Mouse (Mus musculus) layer of hippocampus, postnatal 10 days (tissue): ENCODE data around the gene Anapc10. TPM values are rescaled to one million over a fixed set of nuclear protein-coding genes. Genes with fewer than 3 reads are reported as not detected.
"Not testable (repeated sequence)": the region's sequence is repeated elsewhere in the genome, so short reads cannot be mapped to it uniquely, and the experiment has no call there.

ENCODE experiments used
- DNase-seq, 2 experiments: peaks; one replicate each; pipeline ENCODE4 v3.0.0; 2021; ENCODE audit warnings: low spot score in 2 of 2
- long read RNA-seq: library from polyadenylated mRNA; stranded (forward); transcript quantifications from one replicate; pipeline ENCODE4 v2.0.0, GENCODE M21; 2023
- total RNA-seq, 2 experiments: library from RNA; stranded (reverse); gene quantifications; 2 replicates each; pipeline ENCODE4 v1.2.3; 2021

The Anapc10 gene
- total RNA-seq = 10 to 100 TPM in 1 of 2 experiments, 1 to 10 TPM in 1; 8.2 to 12.6 TPM
- long read RNA-seq, full-length matches to known transcripts = 3 of 33 reads
- long read RNA-seq, partial matches to known transcripts = 9 of 33 reads
- long read RNA-seq, other reads (novel, unspliced or antisense) = 21 of 33 reads

GRCm38 (mm10) chr8:79711064-79711961 is at the start of gene Anapc10, which contains the start of gene Abce1:
Gene Anapc10 (plus strand): TSS chr8:79711820.
Gene Abce1 (minus strand): TSS chr8:79711740.
- peak; percentile 99 for DNase-seq

GRCm38 (mm10) chr8:79676461-79676860 is 35.2 kb upstream of the Anapc10 start:
- DNase-seq = no peak

DNA sequence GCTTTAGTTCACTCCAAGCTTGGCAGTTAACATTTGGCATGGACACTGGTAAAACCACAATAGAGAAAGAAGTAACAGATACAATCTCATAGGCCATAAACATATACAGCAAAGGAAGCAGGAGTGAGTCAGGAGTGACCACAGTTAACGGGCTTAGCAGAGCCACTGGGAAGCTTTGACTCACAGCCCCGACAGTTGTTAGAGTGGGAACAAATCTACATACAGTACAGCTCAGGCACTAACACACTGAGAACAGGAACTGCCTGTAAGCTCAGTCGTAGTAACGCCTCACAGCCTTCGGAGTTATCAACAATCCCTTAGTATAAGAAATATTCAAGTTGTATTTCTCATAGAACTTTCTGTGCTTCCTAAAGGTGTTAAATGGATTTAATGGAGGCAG is 32.6 kb upstream of the Anapc10 start:
- no peak for DNase-seq

DNA sequence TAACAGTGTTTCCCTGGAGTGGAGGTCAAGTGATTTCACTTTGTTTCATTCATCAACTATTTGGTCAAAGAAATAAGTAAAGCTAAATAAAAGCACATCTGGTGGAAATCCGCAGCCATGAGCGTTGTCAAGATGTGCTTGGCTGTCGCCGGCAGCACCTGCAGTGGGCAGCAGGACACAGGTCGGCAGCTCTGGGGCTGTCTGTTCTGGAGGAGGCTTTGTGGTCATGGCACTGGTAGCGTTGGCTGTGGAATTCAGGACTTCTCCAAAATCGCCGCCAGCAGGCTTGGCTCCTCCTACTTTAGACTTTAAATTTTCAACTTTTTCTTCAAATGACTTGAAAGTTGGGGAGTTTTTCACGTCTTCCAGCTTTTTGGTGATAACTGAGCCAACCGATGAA is 31.5 kb upstream of the Anapc10 start:
- DNase-seq = not testable (repeated sequence)

- peak in 1 of 2 experiments; percentile 16 for DNase-seq
Observed at GRCm38 (mm10) chr8:79680555-79680954, 31.1 kb upstream of the Anapc10 start.

GRCm38 (mm10) chr8:79680965-79681364 is 30.7 kb upstream of the Anapc10 start:
- no peak for DNase-seq

DNA sequence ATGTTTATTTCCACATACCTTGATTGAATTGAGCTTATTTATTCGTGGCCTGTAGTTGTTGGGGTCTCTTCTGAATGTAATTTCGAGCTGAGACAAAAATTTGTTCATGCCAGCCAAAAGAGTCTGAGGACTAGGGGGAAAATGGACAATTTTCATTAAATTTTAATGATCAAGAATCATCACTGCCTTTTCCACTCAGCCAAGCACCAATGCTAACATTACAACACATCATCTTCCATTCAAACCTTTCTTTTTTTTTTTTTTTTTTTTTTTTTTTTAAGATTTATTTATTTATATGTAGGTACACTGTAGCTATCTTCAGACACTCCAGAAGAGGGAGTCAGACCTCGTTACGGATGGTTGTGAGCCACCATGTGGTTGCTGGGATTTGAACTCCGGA is 25.7 kb upstream of the Anapc10 start:
- not testable (repeated sequence) for DNase-seq

DNA sequence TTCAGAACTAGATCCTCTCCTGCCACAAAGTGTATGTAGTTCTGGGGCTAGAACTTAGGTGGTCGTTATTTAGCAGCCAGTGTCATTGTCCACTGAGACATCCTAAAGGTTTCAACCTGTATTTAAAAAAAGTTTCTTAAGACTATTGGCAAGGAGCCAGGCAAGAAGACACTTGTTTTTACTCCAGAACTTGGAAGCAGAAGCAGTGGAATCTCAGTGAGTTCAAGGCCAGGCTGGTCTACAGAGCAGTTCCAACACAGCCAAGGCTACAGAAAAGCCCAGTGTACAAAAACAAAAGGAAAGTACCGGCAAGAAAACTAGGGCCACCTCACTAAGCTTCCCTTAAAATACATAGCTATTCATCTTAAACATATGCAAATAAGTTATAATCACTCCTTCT is 19.1 kb upstream of the Anapc10 start:
- no peak for DNase-seq

GRCm38 (mm10) chr8:79706687-79707086 is 4.9 kb upstream of the Anapc10 start:
- DNase-seq = no peak

DNA sequence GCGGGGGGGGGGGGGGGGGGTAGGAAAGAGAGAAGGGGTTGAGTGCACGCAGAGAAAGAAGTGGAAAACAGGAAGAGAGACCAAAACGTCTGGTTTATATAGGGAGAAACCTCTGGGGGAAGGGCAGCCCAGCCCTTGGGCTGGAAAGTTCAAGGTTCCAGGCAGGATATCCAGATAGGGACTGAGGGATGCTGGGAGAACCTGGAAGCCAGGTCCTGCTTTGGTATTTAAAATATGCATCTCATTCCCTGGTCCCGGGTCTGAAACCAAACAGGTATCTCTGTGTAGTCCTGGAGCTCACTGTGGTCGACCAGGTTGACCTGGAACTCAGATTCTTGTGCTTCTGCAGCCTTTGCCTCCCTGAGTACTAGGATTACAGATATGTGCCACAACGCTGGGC is 1.1 kb downstream of the Anapc10 start:
- DNase-seq = no peak

- no peak for DNase-seq
Observed at GRCm38 (mm10) chr8:79721537-79721936, 9.9 kb downstream of the Anapc10 start.

GRCm38 (mm10) chr8:79723308-79723707 is 11.7 kb downstream of the Anapc10 start:
- no peak for DNase-seq

DNA sequence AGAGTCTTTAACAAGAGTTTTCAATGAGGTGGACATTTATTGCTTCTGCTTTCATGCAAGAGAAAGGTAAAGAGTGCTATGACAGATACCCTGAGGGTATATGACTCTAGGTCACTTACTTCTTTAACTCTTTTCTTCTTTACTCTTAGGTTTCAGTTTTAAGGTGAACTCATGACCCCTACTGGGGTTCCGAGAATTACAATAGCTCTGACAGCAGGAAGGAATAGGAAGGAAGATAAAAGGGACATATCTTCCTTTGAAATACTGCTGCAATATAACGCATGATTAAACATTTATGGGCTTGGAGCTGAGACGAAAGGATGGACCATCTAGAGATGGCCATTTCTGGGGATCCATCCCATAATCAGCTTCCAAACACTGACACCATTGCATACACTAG is 13.0 kb downstream of the Anapc10 start:
- DNase-seq = no peak

DNA sequence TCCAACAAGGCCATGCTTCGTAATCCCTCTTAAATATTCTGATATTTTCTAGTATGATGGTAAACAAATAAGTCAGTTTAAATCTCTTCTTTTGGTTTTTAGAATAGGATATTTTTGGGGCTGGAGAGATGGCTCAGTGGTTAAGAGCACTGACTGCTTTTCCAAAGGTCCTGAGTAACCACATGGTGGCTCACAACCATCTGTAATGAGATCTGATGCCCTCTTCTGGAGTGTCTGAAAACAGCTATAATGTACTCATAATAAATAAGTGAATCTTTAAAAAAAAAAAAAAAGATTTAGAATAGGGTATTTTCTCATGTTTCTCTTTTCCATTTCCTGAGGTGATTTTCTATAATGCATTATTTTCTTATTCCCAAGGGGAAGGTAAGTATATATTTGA is 16.3 kb downstream of the Anapc10 start:
- DNase-seq = no peak

DNA sequence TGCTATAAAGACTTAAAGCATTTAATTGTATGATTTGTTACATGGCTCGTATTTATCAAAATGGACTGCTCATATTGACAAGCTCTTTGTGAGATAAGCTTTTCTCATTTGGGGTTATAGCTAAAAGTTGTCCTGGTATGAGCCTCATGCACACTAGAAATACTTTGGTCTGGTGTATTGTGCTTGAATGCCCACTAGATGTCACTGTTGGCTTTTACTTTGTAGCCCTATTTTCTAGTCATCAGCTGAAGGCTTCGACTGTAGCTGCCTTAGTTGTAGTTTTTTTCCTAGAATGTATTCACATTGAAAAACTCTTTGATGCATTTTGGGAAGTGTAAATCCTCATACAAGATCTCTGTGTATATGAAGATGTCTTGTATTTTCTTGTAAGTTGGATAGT is 22.7 kb downstream of the Anapc10 start:
- DNase-seq = peak; percentile 35 to 39

DNA sequence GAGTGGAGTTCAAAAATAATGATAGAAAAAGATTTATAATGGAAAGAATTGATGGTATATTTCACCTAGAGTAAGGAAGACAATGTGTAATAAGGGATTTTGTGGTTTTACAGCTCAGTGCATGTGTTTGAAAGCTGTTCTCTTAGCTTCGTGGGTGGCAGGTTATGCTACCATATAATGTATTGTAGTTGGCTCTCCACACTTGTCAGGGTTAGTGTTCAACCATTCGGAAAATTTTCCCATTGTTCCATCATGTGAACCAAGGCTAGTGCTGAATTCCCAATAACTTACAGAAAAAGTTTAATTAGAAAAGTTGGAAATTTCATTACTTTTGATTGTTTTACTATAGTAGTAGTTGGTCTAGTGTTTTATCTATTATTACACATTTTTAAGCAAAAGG is 36.6 kb downstream of the Anapc10 start:
- DNase-seq = no peak

DNA sequence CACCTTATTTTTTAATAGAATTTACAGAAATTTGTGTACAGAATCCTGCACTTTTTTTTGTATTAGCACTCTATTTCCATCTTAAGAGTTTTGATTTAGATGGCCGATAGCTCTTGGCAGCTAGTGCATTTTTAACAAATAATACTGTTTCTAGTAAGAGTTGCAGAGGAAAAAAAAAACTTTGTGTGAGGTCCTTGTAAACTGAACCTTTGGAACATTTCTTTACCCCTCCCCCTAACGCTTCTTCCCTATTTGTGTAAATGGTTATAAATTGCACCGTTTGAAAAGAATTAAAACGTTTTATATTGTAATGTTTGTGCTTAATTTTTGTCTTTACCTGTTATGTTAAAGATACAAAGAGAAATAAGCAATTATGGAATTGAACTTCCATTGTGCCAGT is 37.0 kb downstream of the Anapc10 start:
- no peak for DNase-seq

DNA sequence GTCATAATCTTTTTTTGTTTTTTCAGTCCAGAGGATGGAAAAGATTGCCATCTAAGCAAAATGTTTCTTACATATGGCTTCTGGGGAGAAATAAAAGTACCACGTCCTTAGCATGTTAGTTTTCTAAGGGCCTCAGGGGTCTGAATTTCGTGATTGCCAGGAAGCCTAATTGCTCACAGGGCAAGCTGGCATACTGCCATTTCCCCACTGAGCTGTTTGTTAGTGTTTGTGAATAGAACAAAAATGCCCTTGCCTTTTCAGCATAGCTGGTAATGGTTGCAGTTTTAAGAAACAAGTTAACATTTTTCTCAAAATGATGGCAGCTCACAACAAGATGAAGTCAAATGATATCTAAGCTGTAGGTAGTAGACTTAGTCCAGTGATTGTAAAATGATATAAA is 38.7 kb downstream of the Anapc10 start:
- DNase-seq = peak; percentile 20 to 43

GRCm38 (mm10) chr8:79794873-79795272 is 83.3 kb downstream of the Anapc10 start:
- DNase-seq = not testable (repeated sequence)

GRCm38 (mm10) chr8:79796690-79797089 is 85.1 kb downstream of the Anapc10 start:
- DNase-seq = no peak

DNA sequence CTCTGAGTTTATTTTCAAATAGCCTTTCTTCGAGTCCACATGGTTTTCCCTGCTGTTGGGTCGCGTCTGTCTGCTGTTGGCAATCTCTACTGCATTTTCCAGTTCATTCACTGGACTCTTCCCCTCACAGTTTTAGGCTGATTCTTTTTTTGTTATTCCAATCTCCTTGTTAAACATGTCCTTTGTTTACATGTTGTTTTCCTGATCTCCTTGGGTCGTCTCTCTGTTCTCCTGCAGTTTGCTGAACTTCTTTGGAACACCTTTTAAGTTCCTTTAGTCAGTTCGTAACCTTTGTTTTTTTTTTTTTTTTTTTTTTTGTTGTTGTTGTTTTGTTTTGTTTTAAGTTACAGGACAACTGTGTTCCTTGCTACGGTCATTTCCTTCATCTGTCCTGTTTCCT is 92.9 kb downstream of the Anapc10 start:
- no peak for DNase-seq

DNA sequence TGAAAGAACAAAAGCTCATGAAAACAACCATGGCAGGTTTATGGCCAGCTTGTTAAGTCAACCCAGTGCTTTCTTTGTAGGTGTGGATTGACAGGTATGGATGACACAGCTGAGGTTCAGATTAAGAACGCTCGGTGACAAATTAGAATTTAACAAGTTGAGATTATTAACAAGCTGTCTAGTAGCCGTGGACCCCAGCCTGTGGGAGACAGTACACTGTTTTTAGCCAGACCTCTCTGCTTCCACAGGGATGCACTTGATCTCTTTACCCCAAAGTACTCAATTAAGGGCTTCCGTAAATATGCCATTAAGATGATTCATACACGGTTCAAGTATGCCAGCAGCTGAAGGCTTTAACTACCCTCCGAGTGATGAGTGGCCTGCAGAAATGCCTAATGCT is 95.4 kb downstream of the Anapc10 start:
- DNase-seq = no peak

DNA sequence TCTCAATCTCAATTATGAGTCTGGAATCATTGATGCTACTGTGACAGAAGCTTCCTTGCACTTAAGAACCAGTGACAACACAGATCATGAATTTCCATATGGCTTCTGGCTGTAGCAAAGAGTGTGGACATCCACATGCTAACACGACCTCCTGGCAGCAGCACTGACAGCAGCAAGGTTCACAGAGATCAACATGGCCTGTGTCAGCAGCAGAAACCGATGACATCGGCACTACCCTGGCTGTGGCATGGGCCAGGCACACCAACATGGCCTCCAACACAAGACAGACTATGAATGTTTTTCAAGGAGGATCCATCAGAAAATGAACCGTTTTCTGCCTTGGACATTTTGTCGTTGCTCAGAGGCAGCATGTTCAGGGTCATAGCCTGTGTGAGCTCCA is 114.9 kb downstream of the Anapc10 start:
- no peak for DNase-seq
